Mouse (Mus musculus) frontal cortex, adult (tissue): ENCODE measurements at regions not wholly inside any gene's neighbourhood (a gene's known extent, or its start where the extent isn't known, plus 50 kb on each side); places are given as distances from the start of the nearest gene placed in this dataset.

Experiments
- ATAC-seq: cut with Nextera tagmentation; 2 replicates; pipeline ENCODE4 v1.9.2; 2017; ENCODE audit warnings: mild to moderate bottlenecking, moderate library complexity, mixed read lengths; ENCODE audit not compliant: low TSS enrichment

GRCm38 (mm10) chrX:99291423-99291963 lies 155.6 kb downstream of the Efnb1 start:
- ATAC-seq, result no peak

- peak; percentile 95 for ATAC-seq
Observed at GRCm38 (mm10) chrX:99287988-99288387, 152.1 kb downstream of the Efnb1 start.

GRCm38 (mm10) chrX:99286876-99287275 lies 150.9 kb downstream of the Efnb1 start:
- no peak for ATAC-seq

- no peak for ATAC-seq
Observed at GRCm38 (mm10) chrX:99285611-99286010, 149.7 kb downstream of the Efnb1 start.

- ATAC-seq, result no peak
Observed at GRCm38 (mm10) chrX:99280991-99281390, 145.1 kb downstream of the Efnb1 start.

- no peak for ATAC-seq
Observed at GRCm38 (mm10) chrX:99280543-99280942, 144.6 kb downstream of the Efnb1 start.

- ATAC-seq, result no peak
Observed at GRCm38 (mm10) chrX:99275536-99275935, 139.6 kb downstream of the Efnb1 start.

GRCm38 (mm10) chrX:99271908-99272307 lies 136.0 kb downstream of the Efnb1 start:
- no peak for ATAC-seq

- no peak for ATAC-seq
Observed at GRCm38 (mm10) chrX:99249038-99249607, 113.2 kb downstream of the Efnb1 start.

- no peak for ATAC-seq
Observed at GRCm38 (mm10) chrX:99248181-99248580, 112.3 kb downstream of the Efnb1 start.

- ATAC-seq, result no peak
Observed at GRCm38 (mm10) chrX:99246704-99247103, 110.8 kb downstream of the Efnb1 start.

- ATAC-seq, result no peak
Observed at GRCm38 (mm10) chrX:99246051-99246450, 110.1 kb downstream of the Efnb1 start.

GRCm38 (mm10) chrX:99245541-99245940 lies 109.6 kb downstream of the Efnb1 start:
- ATAC-seq, result no peak

- ATAC-seq, result no peak
Observed at GRCm38 (mm10) chrX:99243251-99243650, 107.3 kb downstream of the Efnb1 start.

- no peak for ATAC-seq
Observed at GRCm38 (mm10) chrX:99241684-99242118, 105.8 kb downstream of the Efnb1 start.

- ATAC-seq, result no peak
Observed at GRCm38 (mm10) chrX:99233035-99233434, 97.1 kb downstream of the Efnb1 start.

- ATAC-seq, result no peak
Observed at GRCm38 (mm10) chrX:99232331-99232730, 96.4 kb downstream of the Efnb1 start.

GRCm38 (mm10) chrX:99225111-99225752 lies 89.3 kb downstream of the Efnb1 start:
- ATAC-seq, result no peak

- no peak for ATAC-seq
Observed at GRCm38 (mm10) chrX:99222017-99222416, 86.1 kb downstream of the Efnb1 start.

- no peak for ATAC-seq
Observed at GRCm38 (mm10) chrX:99220674-99221455, 84.9 kb downstream of the Efnb1 start.

- no peak for ATAC-seq
Observed at GRCm38 (mm10) chrX:99218213-99218612, 82.3 kb downstream of the Efnb1 start.

- ATAC-seq, result peak; percentile 83
Observed at GRCm38 (mm10) chrX:99216633-99217459, 80.9 kb downstream of the Efnb1 start.
